Comparison of ENCODE assay signal across 11 mouse cellular contexts in genomic region chr10:118282565-118282964, GRCm38 (mm10). TPM values are rescaled to one million over a fixed set of nuclear protein-coding genes. Genes with fewer than 3 reads are reported as not detected.
"Had no signal": no experiment of that assay in that cellular context is flagged by ENCODE, and none has a peak within 500 bp of the region (broad histone marks: within the 10 kb centered on the region; RNA-seq: fewer than 3 reads in every experiment).

No protein-coding gene starts in this region.

RNA-seq across cellular contexts. Expression of gene Iltifb, which starts 12.3 kb away (rescaled TPM):
- polyA plus RNA-seq: liver, embryonic 14.5 days; liver, embryonic 16.5 days; lung, postnatal 0 days; macrophage; midbrain, embryonic 11.5 days; midbrain, embryonic 13.5 days; neural tube, embryonic 12.5 days; neural tube, embryonic 14.5 days; spleen, adult 2 months; thymus, postnatal 0 days had no signal

RNA-seq across cellular contexts. Expression of gene Gm32802, which starts 24.1 kb away (rescaled TPM):
- polyA plus RNA-seq: liver, embryonic 14.5 days; liver, embryonic 16.5 days; lung, postnatal 0 days; macrophage; spleen, adult 2 months; thymus, postnatal 0 days had no signal

RNA-seq across cellular contexts. Expression of gene Gm32717, which starts 42.0 kb away (rescaled TPM):
- polyA plus RNA-seq: liver, embryonic 14.5 days; liver, embryonic 16.5 days; lung, postnatal 0 days; macrophage; spleen, adult 2 months; thymus, postnatal 0 days had no signal

RNA-seq across cellular contexts. Expression of gene Gm9040, which starts 44.2 kb away (rescaled TPM):
- polyA plus RNA-seq: liver, embryonic 14.5 days; liver, embryonic 16.5 days; lung, postnatal 0 days; macrophage; midbrain, embryonic 11.5 days; midbrain, embryonic 15.5 days; neural tube, embryonic 12.5 days; neural tube, embryonic 14.5 days; spleen, adult 2 months; thymus, postnatal 0 days had no signal

RNA-seq across cellular contexts. Expression of gene Gm9044, which starts 49.6 kb away (rescaled TPM):
- polyA plus RNA-seq: liver, embryonic 14.5 days; liver, embryonic 16.5 days; lung, postnatal 0 days; macrophage; midbrain, embryonic 11.5 days; midbrain, embryonic 15.5 days; neural tube, embryonic 12.5 days; neural tube, embryonic 14.5 days; spleen, adult 2 months; thymus, postnatal 0 days had no signal
